Mouse (Mus musculus) E14TG2a.4 (cell line): ENCODE measurements at regions not wholly inside any gene's neighbourhood (a gene's known extent, or its start where the extent isn't known, plus 50 kb on each side); places are given as distances from the start of the nearest gene placed in this dataset.

ENCODE experiments used
- H3K27me3 ChIP-seq: 2 replicates; pipeline ENCODE4 v1.6.1; 2014; ENCODE audit warnings: low read length, control low read depth; ENCODE audit not compliant: insufficient read depth
- H3K36me3 ChIP-seq: 2 replicates; pipeline ENCODE4 v1.6.1; 2014; ENCODE audit warnings: low read length, control low read depth; ENCODE audit not compliant: insufficient read depth
- H3K4me1 ChIP-seq: replicated peaks from 2 replicates; pipeline ENCODE4 v1.6.1; 2014; ENCODE audit warnings: low read depth, low read length, control low read depth
- H3K4me3 ChIP-seq: replicated peaks from 2 replicates; pipeline ENCODE4 v1.5.1; 2014; ENCODE audit warnings: mild to moderate bottlenecking, low read length
- H3K9me3 ChIP-seq: 2 replicates; pipeline ENCODE4 v1.6.1; 2014; ENCODE audit warnings: low read length, control low read depth
- CTCF ChIP-seq: conservative IDR thresholded peaks from 2 replicates; pipeline ENCODE4 v1.5.1; 2014; ENCODE audit warnings: low read length
- NANOG ChIP-seq: IDR thresholded peaks from 2 replicates; pipeline ENCODE4 v1.6.1; 2014; ENCODE audit warnings: borderline replicate concordance, low read length, mixed read lengths
- POU5F1 ChIP-seq: IDR thresholded peaks from 2 replicates; pipeline ENCODE4 v1.6.1; 2014; ENCODE audit warnings: low read length, borderline replicate concordance

DNA sequence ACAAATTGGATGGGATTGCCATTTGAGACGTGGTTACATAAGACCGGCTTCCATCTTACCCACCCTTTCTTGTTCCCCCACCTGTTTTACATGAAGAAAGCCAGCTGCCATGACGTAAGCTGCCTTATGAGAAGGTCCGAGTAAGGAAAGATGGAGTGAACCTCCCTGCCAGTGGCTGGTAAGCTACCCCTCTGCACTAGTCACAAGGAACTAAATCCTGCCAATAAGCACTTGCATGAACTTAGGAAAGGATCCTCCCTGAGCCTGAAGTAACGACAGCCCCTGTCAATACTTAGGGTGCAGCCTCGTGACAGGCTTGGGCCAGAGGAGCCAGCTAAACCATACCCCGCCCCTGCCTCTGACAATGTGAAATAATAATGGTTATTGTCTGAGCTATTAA, 62.8 kb upstream of the Gm47985 start:
- no peaks in the 10 kb centered on the region for H3K36me3 ChIP-seq
- no peaks in the 10 kb centered on the region for H3K27me3 ChIP-seq
- no peaks in the 10 kb centered on the region for H3K9me3 ChIP-seq
- TF ChIP-seq CTCF: no peak
- TF ChIP-seq POU5F1: no peak
- no peak for TF ChIP-seq NANOG
- no peak overlapping the region for H3K4me3 ChIP-seq
- peaks cover 5% of the 10 kb centered on the region; the same call in 1 of the 2 replicates for H3K4me1 ChIP-seq

DNA sequence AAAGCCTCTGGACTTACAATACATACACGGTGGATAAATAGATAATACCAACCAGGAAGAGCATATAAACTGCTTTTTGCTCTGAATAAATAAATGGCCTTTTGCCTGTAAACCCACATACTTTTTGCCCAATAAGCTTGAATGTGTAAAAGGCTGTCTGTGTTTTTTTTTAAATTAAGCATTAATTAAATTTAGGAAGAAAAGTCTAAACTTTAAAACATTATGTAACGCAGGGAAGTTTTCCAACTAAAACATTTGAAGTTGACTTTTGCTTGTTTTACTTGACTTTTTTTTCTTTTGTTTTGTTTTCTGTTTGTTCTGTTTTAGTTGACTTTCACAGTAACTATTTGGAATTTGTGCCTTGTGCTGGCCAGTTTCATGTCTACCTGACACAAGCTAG, 60.7 kb upstream of the Gm47985 start:
- Histone ChIP-seq H3K27me3 (no peaks in the 10 kb centered on the region), H3K4me1 (peaks cover 5% of the 10 kb centered on the region; the same call in 1 of the 2 replicates), H3K36me3 (no peaks in the 10 kb centered on the region), H3K4me3 (no peak overlapping the region), H3K9me3 (no peaks in the 10 kb centered on the region)
- TF ChIP-seq CTCF: no peak
- TF ChIP-seq POU5F1: no peak
- no peak for TF ChIP-seq NANOG

DNA sequence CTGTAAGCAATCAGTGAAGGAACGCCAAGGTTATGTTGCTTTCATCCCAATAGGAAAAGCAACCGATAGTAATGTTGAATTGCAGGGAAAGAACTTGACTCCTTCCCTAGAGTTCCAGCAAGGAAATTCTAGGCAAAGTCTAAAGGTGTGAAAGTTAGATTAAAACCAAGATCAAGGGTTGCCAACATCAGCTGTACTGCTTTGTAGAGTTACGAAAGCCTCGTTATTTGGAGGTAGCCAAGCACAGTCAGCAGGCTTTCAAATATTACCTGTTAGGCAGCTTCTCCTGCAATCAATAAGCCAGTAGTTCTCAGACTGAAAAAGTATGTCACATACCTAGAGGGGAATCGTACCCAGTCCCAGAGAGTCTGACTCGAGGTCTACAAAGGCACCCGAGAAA, 58.4 kb upstream of the Gm47985 start:
- H3K9me3 ChIP-seq: no peaks in the 10 kb centered on the region
- no peaks in the 10 kb centered on the region for H3K4me1 ChIP-seq
- H3K4me3 ChIP-seq: no peak overlapping the region
- H3K27me3 ChIP-seq: no peaks in the 10 kb centered on the region
- no peaks in the 10 kb centered on the region for H3K36me3 ChIP-seq
- no peak for TF ChIP-seq NANOG
- TF ChIP-seq POU5F1: no peak
- TF ChIP-seq CTCF: no peak

DNA sequence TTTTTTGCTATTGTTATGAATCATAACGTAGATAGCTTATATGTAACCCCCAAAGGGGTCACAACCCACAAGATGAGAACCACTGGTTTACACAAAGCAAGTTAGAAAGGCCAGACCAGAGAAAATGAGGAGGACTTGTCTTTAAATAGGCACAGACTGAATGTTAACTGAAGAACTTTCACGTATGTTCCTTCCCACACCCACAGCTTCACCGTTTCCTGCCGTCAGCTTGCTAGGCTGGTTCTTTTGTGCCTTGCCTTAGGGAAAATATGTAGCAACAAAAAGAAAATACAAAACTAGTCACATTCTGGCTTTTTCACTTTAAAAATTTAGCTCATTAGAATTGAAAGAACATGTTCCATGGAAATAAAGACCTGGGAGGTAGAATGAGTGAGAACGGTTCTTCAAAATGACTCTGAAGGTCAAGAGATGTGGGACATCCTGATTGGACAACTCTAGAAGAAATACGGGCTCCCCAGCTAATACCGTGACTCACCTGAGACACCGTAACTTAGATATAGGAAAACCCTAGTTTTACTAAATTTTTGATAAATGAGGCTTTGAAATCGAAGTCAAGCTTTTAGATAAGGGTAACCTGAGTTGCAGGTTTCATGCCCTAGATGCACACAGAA, 57.2 kb upstream of the Gm47985 start:
- no peaks in the 10 kb centered on the region for H3K9me3 ChIP-seq
- TF ChIP-seq CTCF (no peak), POU5F1 (no peak), NANOG (no peak)
- H3K27me3 ChIP-seq: no peaks in the 10 kb centered on the region
- no peak overlapping the region for H3K4me3 ChIP-seq
- H3K4me1 ChIP-seq: no peaks in the 10 kb centered on the region
- no peaks in the 10 kb centered on the region for H3K36me3 ChIP-seq

DNA sequence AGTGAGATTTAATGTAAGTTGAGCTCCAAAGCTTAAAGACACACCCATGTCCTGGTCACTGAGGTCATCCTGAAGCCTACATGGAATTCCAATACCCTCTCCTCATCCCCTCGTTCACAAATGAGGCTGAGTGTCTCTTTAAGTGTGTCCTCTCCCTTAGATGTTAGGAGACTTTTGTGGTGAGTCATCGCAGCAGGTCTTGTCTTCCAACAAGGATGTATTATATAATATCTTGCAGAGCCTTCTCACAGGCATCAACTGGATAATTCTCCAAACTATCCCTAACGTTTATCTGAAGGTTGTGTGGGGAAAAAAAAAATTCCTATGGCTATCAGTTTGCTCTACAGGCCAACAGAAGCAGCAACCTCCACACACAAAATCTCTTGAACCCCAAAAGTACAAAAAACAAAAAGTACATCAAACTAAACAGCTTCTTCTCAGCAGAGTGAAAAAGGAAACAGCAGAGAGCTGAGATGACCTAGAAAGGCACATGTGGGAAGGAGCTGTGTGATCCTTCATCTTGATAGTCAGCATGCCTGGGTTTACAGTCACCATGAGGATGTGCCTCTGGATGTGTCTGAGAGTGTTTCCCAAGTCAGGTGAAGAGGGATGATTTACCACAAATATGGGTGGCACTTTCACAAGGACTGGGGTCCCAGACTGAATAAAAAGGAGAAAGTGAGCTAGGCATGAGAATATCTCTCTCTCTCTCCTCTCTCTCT, 56.4 kb upstream of the Gm47985 start:
- no peaks in the 10 kb centered on the region for H3K4me1 ChIP-seq
- H3K27me3 ChIP-seq: no peaks in the 10 kb centered on the region
- no peaks in the 10 kb centered on the region for H3K36me3 ChIP-seq
- TF ChIP-seq NANOG (no peak), CTCF (no peak), POU5F1 (no peak)
- no peaks in the 10 kb centered on the region for H3K9me3 ChIP-seq
- H3K4me3 ChIP-seq: no peak overlapping the region

DNA sequence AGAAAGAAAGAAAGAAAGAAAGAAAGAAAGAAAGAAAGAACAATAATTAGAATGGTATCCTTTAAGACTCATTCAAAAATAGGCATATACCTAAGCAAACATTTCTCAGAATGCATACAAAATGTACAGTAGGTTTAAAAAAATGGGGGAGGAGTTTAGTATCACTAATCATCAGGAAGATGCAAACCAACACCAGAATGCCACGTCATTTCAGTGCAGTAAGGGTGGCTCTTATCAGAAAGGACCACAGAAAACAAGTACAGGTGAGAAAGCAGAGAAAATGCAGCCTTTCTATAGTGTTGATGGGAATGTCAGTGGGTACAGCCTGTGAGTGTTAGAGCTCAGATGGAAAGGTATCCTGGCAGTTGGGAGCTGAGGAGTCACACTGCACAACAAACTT, 55.6 kb upstream of the Gm47985 start:
- H3K4me1 ChIP-seq: no peaks in the 10 kb centered on the region
- no peaks in the 10 kb centered on the region for H3K27me3 ChIP-seq
- no peaks in the 10 kb centered on the region for H3K36me3 ChIP-seq
- no peaks in the 10 kb centered on the region for H3K9me3 ChIP-seq
- H3K4me3 ChIP-seq: no peak overlapping the region
- no peak for TF ChIP-seq CTCF
- no peak for TF ChIP-seq NANOG
- TF ChIP-seq POU5F1: no peak

DNA sequence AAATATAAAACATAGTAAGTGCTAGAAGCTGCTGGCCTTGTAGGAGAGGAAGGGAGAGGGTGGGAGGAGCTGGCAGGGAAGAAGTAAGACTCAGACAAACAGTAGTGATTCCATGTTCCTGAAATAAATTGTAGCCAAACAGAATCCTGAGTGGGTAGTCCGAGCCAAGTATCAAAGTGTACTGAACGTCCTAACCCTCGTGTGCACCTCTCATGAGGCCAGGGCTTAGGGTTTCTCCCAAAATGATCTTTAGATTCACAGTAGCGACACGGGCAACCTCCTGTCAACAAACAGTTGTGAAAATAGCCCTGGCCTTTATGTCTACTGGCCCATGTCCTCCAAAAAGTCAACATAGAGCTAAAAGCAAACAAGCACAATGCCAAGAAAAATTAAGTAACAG, 54.3 kb upstream of the Gm47985 start:
- Histone ChIP-seq H3K9me3 (no peaks in the 10 kb centered on the region), H3K27me3 (no peaks in the 10 kb centered on the region), H3K36me3 (no peaks in the 10 kb centered on the region), H3K4me3 (no peak overlapping the region), H3K4me1 (no peaks in the 10 kb centered on the region)
- no peak for TF ChIP-seq POU5F1
- no peak for TF ChIP-seq NANOG
- no peak for TF ChIP-seq CTCF

DNA sequence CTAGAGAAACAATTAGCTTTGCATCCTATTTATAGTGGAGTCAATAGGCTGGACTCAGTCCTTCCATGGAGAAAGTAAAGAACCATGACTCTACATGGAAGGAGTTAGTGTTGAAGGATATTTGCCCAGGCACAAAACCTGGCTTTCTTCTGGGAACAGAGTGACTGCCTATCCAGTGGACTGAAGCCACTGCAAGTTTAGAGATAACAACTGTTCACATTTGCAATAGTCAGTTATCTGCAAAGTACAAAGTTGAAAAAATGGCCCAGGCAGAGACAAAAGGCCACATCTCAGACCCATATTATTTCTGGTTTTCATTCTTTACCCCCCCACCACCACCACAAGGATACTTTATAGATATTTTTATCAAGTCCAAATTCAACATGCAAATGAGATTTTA, 53.4 kb upstream of the Gm47985 start:
- H3K9me3 ChIP-seq: no peaks in the 10 kb centered on the region
- H3K36me3 ChIP-seq: no peaks in the 10 kb centered on the region
- H3K27me3 ChIP-seq: no peaks in the 10 kb centered on the region
- TF ChIP-seq CTCF (no peak), POU5F1 (no peak), NANOG (no peak)
- H3K4me3 ChIP-seq: no peak overlapping the region
- H3K4me1 ChIP-seq: no peaks in the 10 kb centered on the region
